Mouse (Mus musculus) bone marrow macrophage, adult 2 months (primary cell): ENCODE results near the gene Msi2.

Source experiments
- CTCF ChIP-seq: IDR thresholded peaks from 2 replicates; pipeline ENCODE4 v1.5.1; 2012; ENCODE audit warnings: low read depth, mild to moderate bottlenecking, low read length, moderate library complexity
- POLR2A ChIP-seq: IDR thresholded peaks from 2 replicates; pipeline ENCODE4 v1.6.1; 2012; ENCODE audit warnings: mild to moderate bottlenecking, low read depth, low read length, borderline replicate concordance

GRCm38 (mm10) chr11:88506109-88506508 lies 212.2 kb downstream of the Msi2 start:
- TF ChIP-seq CTCF (no peak), POLR2A (no peak)
